Mouse (Mus musculus) neural tube, embryonic 14.5 days (tissue): ENCODE data around the gene Polr2l. TPM values are rescaled to one million over a fixed set of nuclear protein-coding genes. Genes with fewer than 3 reads are reported as not detected.

Experiments
- ATAC-seq: fragments of 200-750 bp; cut with Nextera tagmentation; 2 replicates; pipeline ENCODE4 v1.8.0; 2017; ENCODE audit warnings: low read depth, mild to moderate bottlenecking, moderate TSS enrichment, moderate library complexity
- H3K27ac ChIP-seq: fragments of 300-500 bp; sonication (generic); 2 replicates; pipeline ENCODE4 v1.5.1; 2014; ENCODE audit warnings: low read depth, mild to moderate bottlenecking, control low read depth, low read length, moderate library complexity, mixed read lengths
- H3K27me3 ChIP-seq: fragments of 300-500 bp; sonication (generic); 2 replicates; pipeline ENCODE4 v1.6.1; 2014; ENCODE audit warnings: low read length; ENCODE audit not compliant: control insufficient read depth, insufficient read depth
- H3K36me3 ChIP-seq: fragments of 300-500 bp; sonication (generic); 2 replicates; pipeline ENCODE4 v1.6.1; 2014; ENCODE audit warnings: low read length, mixed read lengths; ENCODE audit not compliant: control insufficient read depth, insufficient read depth
- H3K4me1 ChIP-seq: fragments of 300-500 bp; sonication (generic); 2 replicates; pipeline ENCODE4 v1.6.1; 2014; ENCODE audit warnings: low read length; ENCODE audit not compliant: control insufficient read depth, insufficient read depth
- H3K4me2 ChIP-seq: fragments of 300-500 bp; sonication (generic); 2 replicates; pipeline ENCODE4 v1.6.1; 2014; ENCODE audit warnings: mild to moderate bottlenecking, low read depth, low read length, control low read depth
- H3K4me3 ChIP-seq: fragments of 300-500 bp; sonication (generic); 2 replicates; pipeline ENCODE4 v1.5.1; 2014; ENCODE audit warnings: low read depth, low read length, control low read depth, mixed read lengths
- H3K9ac ChIP-seq: fragments of 300-500 bp; sonication (generic); replicated peaks from 2 replicates; pipeline ENCODE4 v1.6.1; 2014; ENCODE audit warnings: low read depth, mild to moderate bottlenecking, control low read depth, low read length, mixed read lengths
- H3K9me3 ChIP-seq: fragments of 300-500 bp; sonication (generic); 2 replicates; pipeline ENCODE4 v1.6.1; 2016; ENCODE audit warnings: low read length; ENCODE audit not compliant: control insufficient read depth
- WGBS: fragments of 180-500 bp; shearing (Covaris S2); extraction: QIAGEN DNeasy Blood & Tissue Kit; methylation state at CpG from one replicate; pipeline ENCODE4 v1.1.7; 2014; 5-methylcytosine and 5-hydroxymethylcytosine counted together
- polyA plus RNA-seq: library from polyadenylated mRNA; unstranded; fragments of >200 nt; fragmentation: Nextera tagmentation; extraction: Ambion mirVana; gene quantifications from 2 replicates; pipeline ENCODE4 v1.2.1, GENCODE M21; 2014

Gene Polr2l
- polyA plus RNA-seq, 1 experiment from 2014 or later: 87.3 TPM

GRCm38 (mm10) chr7:141481498-141482401 is 6.8 kb upstream of the Polr2l start:
- peak overlapping the region; percentile 62 for H3K27ac ChIP-seq
- ATAC-seq: peak; percentile 62
- H3K4me1 ChIP-seq: peaks cover 16% of the 10 kb centered on the region
- peak overlapping the region; percentile 81 for H3K9ac ChIP-seq
- H3K36me3 ChIP-seq: no peaks in the 10 kb centered on the region
- peaks cover 4% of the 10 kb centered on the region; the same call in 1 of the 2 replicates for H3K27me3 ChIP-seq
- H3K4me2 ChIP-seq: peak overlapping the region; percentile 88
- H3K4me3 ChIP-seq: peak overlapping the region; percentile 65
- H3K9me3 ChIP-seq: no peaks in the 10 kb centered on the region
- WGBS: under 1% methylated on average over 81 of the region's 81 CpGs

GRCm38 (mm10) chr7:141480842-141481497 is 6.0 kb upstream of the Polr2l start:
- Histone ChIP-seq H3K36me3 (no peaks in the 10 kb centered on the region), H3K9me3 (no peaks in the 10 kb centered on the region), H3K27ac (no peak overlapping the region), H3K27me3 (peaks cover 4% of the 10 kb centered on the region; the same call in 1 of the 2 replicates), H3K4me1 (peaks cover 18% of the 10 kb centered on the region), H3K4me2 (peak overlapping the region; percentile 88), H3K4me3 (peak overlapping the region; percentile 65), H3K9ac (no peak overlapping the region)
- ATAC-seq: peak; percentile 45; the same call in 1 of the 2 replicates
- 9% methylated on average over 10 of the region's 10 CpGs for WGBS

- no peak for ATAC-seq
- no peak overlapping the region for H3K9ac ChIP-seq
- no peak overlapping the region for H3K27ac ChIP-seq
- H3K27me3 ChIP-seq: peaks cover 4% of the 10 kb centered on the region; the same call in 1 of the 2 replicates
- H3K4me2 ChIP-seq: no peak overlapping the region
- 89% methylated on average over 5 of the region's 5 CpGs for WGBS
- no peak overlapping the region for H3K4me3 ChIP-seq
- H3K4me1 ChIP-seq: peaks cover 35% of the 10 kb centered on the region
- H3K9me3 ChIP-seq: no peaks in the 10 kb centered on the region
- no peaks in the 10 kb centered on the region for H3K36me3 ChIP-seq
These were observed 3.4 kb upstream of the Polr2l start for GRCm38 (mm10) chr7:141478270-141478748.

- Histone ChIP-seq H3K27ac (no peak overlapping the region), H3K4me1 (peaks cover 32% of the 10 kb centered on the region), H3K4me2 (no peak overlapping the region), H3K36me3 (no peaks in the 10 kb centered on the region), H3K27me3 (peaks cover 4% of the 10 kb centered on the region; the same call in 1 of the 2 replicates), H3K9ac (no peak overlapping the region), H3K9me3 (no peaks in the 10 kb centered on the region), H3K4me3 (no peak overlapping the region)
- no peak for ATAC-seq
- WGBS: 77% methylated on average over 4 of the region's 4 CpGs
These were observed 2.8 kb upstream of the Polr2l start for GRCm38 (mm10) chr7:141477578-141478269.

- no peak for ATAC-seq
- H3K9ac ChIP-seq: no peak overlapping the region
- no peak overlapping the region; the same call in 1 of the 2 replicates for H3K4me2 ChIP-seq
- H3K9me3 ChIP-seq: no peaks in the 10 kb centered on the region
- peak overlapping the region; percentile 23; the same call in 1 of the 2 replicates for H3K27ac ChIP-seq
- 18% methylated on average over 7 of the region's 7 CpGs for WGBS
- no peaks in the 10 kb centered on the region; the same call in 1 of the 2 replicates for H3K36me3 ChIP-seq
- H3K4me1 ChIP-seq: peaks cover 27% of the 10 kb centered on the region
- no peaks in the 10 kb centered on the region for H3K27me3 ChIP-seq
- H3K4me3 ChIP-seq: no peak overlapping the region
These were observed 2.0 kb upstream of the Polr2l start for GRCm38 (mm10) chr7:141476981-141477370.

- Histone ChIP-seq H3K9me3 (no peaks in the 10 kb centered on the region), H3K27ac (peak overlapping the region; percentile 23; the same call in 1 of the 2 replicates), H3K4me2 (peak overlapping the region; percentile 88), H3K4me1 (peaks cover 23% of the 10 kb centered on the region), H3K4me3 (peak overlapping the region; percentile 68; the same call in 1 of the 2 replicates), H3K9ac (no peak overlapping the region), H3K36me3 (peaks cover 1% of the 10 kb centered on the region; the same call in 1 of the 2 replicates), H3K27me3 (no peaks in the 10 kb centered on the region)
- ATAC-seq: no peak; the same call in 1 of the 2 replicates
- 6% methylated on average over 16 of the region's 17 CpGs for WGBS
These were observed 1.5 kb upstream of the Polr2l start for GRCm38 (mm10) chr7:141476226-141476980.

GRCm38 (mm10) chr7:141475805-141476158 is 850 bp upstream of the Polr2l start:
- 4% methylated on average over 11 of the region's 12 CpGs for WGBS
- H3K9me3 ChIP-seq: no peaks in the 10 kb centered on the region
- peak overlapping the region; percentile 88 for H3K4me2 ChIP-seq

GRCm38 (mm10) chr7:141474160-141474559 is 772 bp downstream of the Polr2l start:
- H3K4me1 ChIP-seq: peaks cover 27% of the 10 kb centered on the region
- no peaks in the 10 kb centered on the region for H3K9me3 ChIP-seq
- WGBS: 8% methylated on average over 5 of the region's 5 CpGs
- H3K4me3 ChIP-seq: peak overlapping the region; percentile 68
- no peak overlapping the region for H3K27ac ChIP-seq
- no peak for ATAC-seq
- peaks cover 17% of the 10 kb centered on the region for H3K36me3 ChIP-seq
- H3K9ac ChIP-seq: peak overlapping the region; percentile 84
- no peaks in the 10 kb centered on the region for H3K27me3 ChIP-seq
- peak overlapping the region; percentile 88 for H3K4me2 ChIP-seq

More at GRCm38 (mm10) chr7:141475805-141476158, 850 bp upstream of the Polr2l start:
- H3K4me3 ChIP-seq: peak overlapping the region; percentile 68
- H3K36me3 ChIP-seq: peaks cover 8% of the 10 kb centered on the region
- no peak; the same call in 1 of the 2 replicates for ATAC-seq
- H3K9ac ChIP-seq: peak overlapping the region; percentile 84; the same call in 1 of the 2 replicates
- no peak overlapping the region for H3K27ac ChIP-seq
- H3K27me3 ChIP-seq: no peaks in the 10 kb centered on the region
- H3K4me1 ChIP-seq: peaks cover 19% of the 10 kb centered on the region
